ENCODE assay signal across 11 mouse cellular contexts in genomic region chr7:19054777-19055076, GRCm38 (mm10). TPM values are rescaled to one million over a fixed set of nuclear protein-coding genes. Genes with fewer than 3 reads are reported as not detected.
DNase-seq lines count a peak whose midpoint lies in the region; ATAC-seq and TF ChIP-seq lines count a peak whose summit lies in the region.
"Had no signal": no experiment of that assay in that cellular context is flagged by ENCODE, and none has a peak within 500 bp of the region (broad histone marks: within the 10 kb centered on the region; RNA-seq: fewer than 3 reads in every experiment).

No protein-coding gene starts in this region.

- H3K4me1 ChIP-seq in kidney, embryonic 15.5 days: peaks cover 9% of the 10 kb centered on the region
- no peaks in the 10 kb centered on the region for H3K4me1 ChIP-seq in kidney, adult 2 months (ENCODE audit: control insufficient read depth, insufficient read depth, low read length)
- peaks cover 13% of the 10 kb centered on the region for H3K4me1 ChIP-seq in forebrain, embryonic 12.5 days
- peaks cover 9% of the 10 kb centered on the region; the same call in 1 of the 2 replicates for H3K4me1 ChIP-seq in intestine, embryonic 16.5 days (ENCODE audit: control insufficient read depth, insufficient read depth, low read length)
- H3K4me1 ChIP-seq in neural tube, embryonic 14.5 days (ENCODE audit: control insufficient read depth, insufficient read depth, low read length): no peaks in the 10 kb centered on the region

- ATAC-seq in kidney, embryonic 15.5 days (replicated peaks; ENCODE audit: low FRiP score): no peak; the same call in 1 of the 2 replicates
- peak; percentile 25 for ATAC-seq in forebrain, embryonic 12.5 days (ENCODE audit: low FRiP score)
- ATAC-seq in intestine, embryonic 16.5 days: peak; percentile 23; the same call in 1 of the 2 replicates
- peak; percentile 36 for ATAC-seq in neural tube, embryonic 14.5 days (ENCODE audit: low read depth)
- ATAC-seq in megakaryocyte progenitor cell, adult 5-6 weeks (replicated peaks; ENCODE audit: poor library complexity): no peak

- peak overlapping the region; percentile 48 for H3K4me2 ChIP-seq in kidney, embryonic 15.5 days
- H3K4me2 ChIP-seq in forebrain, embryonic 12.5 days: peak overlapping the region; percentile 53
- H3K4me2 ChIP-seq in intestine, embryonic 16.5 days (ENCODE audit: low read depth, low read length): peak overlapping the region; percentile 24; the same call in 1 of the 2 replicates
- H3K4me2 ChIP-seq in neural tube, embryonic 14.5 days (ENCODE audit: low read depth, low read length): peak overlapping the region; percentile 38

- no peak for TF ChIP-seq CTCF in kidney, adult 2 months (conservative IDR thresholded peaks at IDR 0.05; ENCODE audit: insufficient read depth, insufficient read length, low read depth, low read length)

- no peaks in the 10 kb centered on the region for H3K9me3 ChIP-seq in kidney, embryonic 15.5 days (replicated peaks)
- no peaks in the 10 kb centered on the region for H3K9me3 ChIP-seq in forebrain, embryonic 12.5 days
- H3K9me3 ChIP-seq in intestine, embryonic 16.5 days (ENCODE audit: control insufficient read depth, low read length): no peaks in the 10 kb centered on the region
- H3K9me3 ChIP-seq in neural tube, embryonic 14.5 days (ENCODE audit: control insufficient read depth, low read length): no peaks in the 10 kb centered on the region

- DNase-seq in kidney, adult 2 months: no peak
- DNase-seq in thymus, adult 18-20 months: no peak
- DNase-seq in layer of hippocampus, postnatal 10 days (ENCODE audit: low spot score in 2 of 2): no peak

- H3K27me3 ChIP-seq in kidney, embryonic 15.5 days: no peaks in the 10 kb centered on the region
- H3K27me3 ChIP-seq in kidney, adult 2 months (replicated peaks; ENCODE audit: control insufficient read depth, insufficient read depth, low read length): no peaks in the 10 kb centered on the region
- no peaks in the 10 kb centered on the region for H3K27me3 ChIP-seq in forebrain, embryonic 12.5 days
- no peaks in the 10 kb centered on the region for H3K27me3 ChIP-seq in intestine, embryonic 16.5 days (replicated peaks; ENCODE audit: control insufficient read depth, insufficient read depth, low read length)
- no peaks in the 10 kb centered on the region for H3K27me3 ChIP-seq in neural tube, embryonic 14.5 days (ENCODE audit: control insufficient read depth, insufficient read depth, low read length)

- H3K27ac ChIP-seq in kidney, embryonic 15.5 days: no peak overlapping the region
- H3K27ac ChIP-seq in kidney, adult 2 months (ENCODE audit: insufficient read depth, low read depth, low read length): no peak overlapping the region
- H3K27ac ChIP-seq in forebrain, embryonic 12.5 days: no peak overlapping the region
- H3K27ac ChIP-seq in intestine, embryonic 16.5 days (ENCODE audit: low read length): no peak overlapping the region
- H3K27ac ChIP-seq in neural tube, embryonic 14.5 days (ENCODE audit: low read depth, low read length): no peak overlapping the region
- H3K27ac ChIP-seq: macrophage had no signal

- WGBS in kidney, embryonic 15.5 days: 63% methylated on average over 9 of the region's 9 CpGs
- 73% methylated on average over 9 of the region's 9 CpGs for WGBS in kidney, adult 2 months
- WGBS in forebrain, embryonic 12.5 days: 60% methylated on average over 9 of the region's 9 CpGs
- 73% methylated on average over 9 of the region's 9 CpGs for WGBS in intestine, embryonic 16.5 days
- WGBS in neural tube, embryonic 14.5 days: 64% methylated on average over 9 of the region's 9 CpGs

- no peak for TF ChIP-seq POLR2A in kidney, adult 2 months (IDR thresholded peaks at IDR 0.05; ENCODE audit: low read depth, low read length)

- H3K9ac ChIP-seq in kidney, embryonic 15.5 days: no peak overlapping the region
- peak overlapping the region; percentile 25; the same call in 1 of the 2 replicates for H3K9ac ChIP-seq in forebrain, embryonic 12.5 days
- 0 out of 2 replicates have a peak overlapping the region, but pooled peaks have one; percentile 22 for H3K9ac ChIP-seq in intestine, embryonic 16.5 days (ENCODE audit: low read depth, low read length)
- peak overlapping the region; percentile 8; the same call in 1 of the 2 replicates for H3K9ac ChIP-seq in neural tube, embryonic 14.5 days (replicated peaks; ENCODE audit: low read depth, low read length)

- no peak overlapping the region for H3K4me3 ChIP-seq in kidney, embryonic 15.5 days (replicated peaks)
- no peak overlapping the region for H3K4me3 ChIP-seq in kidney, adult 2 months (ENCODE audit: insufficient read depth, low read depth, low read length)
- peak overlapping the region; percentile 21; the same call in 1 of the 2 replicates for H3K4me3 ChIP-seq in forebrain, embryonic 12.5 days (replicated peaks)
- no peak overlapping the region for H3K4me3 ChIP-seq in intestine, embryonic 16.5 days (ENCODE audit: low read length)
- H3K4me3 ChIP-seq in neural tube, embryonic 14.5 days (ENCODE audit: low read depth, low read length): peak overlapping the region; percentile 5; the same call in 1 of the 2 replicates
- H3K4me3 ChIP-seq: left cerebral cortex, adult 2 months had no signal

- H3K36me3 ChIP-seq in kidney, embryonic 15.5 days: peaks cover 48% of the 10 kb centered on the region
- peaks cover 2% of the 10 kb centered on the region; the same call in 1 of the 2 replicates for H3K36me3 ChIP-seq in kidney, adult 2 months (ENCODE audit: control insufficient read depth, insufficient read depth, low read length)
- H3K36me3 ChIP-seq in forebrain, embryonic 12.5 days (replicated peaks): peaks cover 36% of the 10 kb centered on the region
- H3K36me3 ChIP-seq in intestine, embryonic 16.5 days (ENCODE audit: control insufficient read depth, insufficient read depth, low read length): peaks cover 9% of the 10 kb centered on the region
- H3K36me3 ChIP-seq in neural tube, embryonic 14.5 days (ENCODE audit: control insufficient read depth, insufficient read depth, low read length): peaks cover 11% of the 10 kb centered on the region

RNA-seq across cellular contexts. Expression of gene Rsph6a, which starts 0.2 kb away (rescaled TPM):
- polyA plus RNA-seq in kidney, embryonic 15.5 days (2015; fragmentation: Nextera tagmentation; extraction: Ambion mirVana): not detected in 2 replicates
- polyA plus RNA-seq in kidney, adult 2 months (2012; rRNA removed): 0.05 TPM in 2 replicates
- not detected in 2 replicates for polyA plus RNA-seq in forebrain, embryonic 12.5 days (2016; fragmentation: Nextera tagmentation; extraction: Ambion mirVana)
- polyA plus RNA-seq in intestine, embryonic 16.5 days (2015; fragmentation: Nextera tagmentation; extraction: Ambion mirVana): 0.05 TPM in 1 of 2 replicates, not detected in the other
- polyA plus RNA-seq in neural tube, embryonic 14.5 days (2014; fragmentation: Nextera tagmentation; extraction: Ambion mirVana): not detected in 2 replicates
- total RNA-seq in megakaryocyte progenitor cell, adult 5-6 weeks (2015): not detected in 2 replicates
- 0.61 TPM in 1 of 2 replicates, not detected in the other for total RNA-seq in megakaryocyte progenitor cell, adult 5-6 weeks (2017)
- total RNA-seq in layer of hippocampus, postnatal 10 days (2021): under 1 TPM; 0.21 to 0.58 TPM
- total RNA-seq: hematopoietic stem cell, adult 5-6 weeks had no signal
- polyA plus RNA-seq: macrophage had no signal

RNA-seq across cellular contexts. Expression of gene Dmwd, which starts 21.3 kb away (rescaled TPM):
- polyA plus RNA-seq in kidney, embryonic 15.5 days (2015; fragmentation: Nextera tagmentation; extraction: Ambion mirVana): 15.4 and 18.7 TPM in 2 replicates
- polyA plus RNA-seq in kidney, adult 2 months (2012; rRNA removed): 59.8 and 76.3 TPM in 2 replicates
- 18.2 and 19.0 TPM in 2 replicates for polyA plus RNA-seq in forebrain, embryonic 12.5 days (2016; fragmentation: Nextera tagmentation; extraction: Ambion mirVana)
- 6.4 and 6.7 TPM in 2 replicates for polyA plus RNA-seq in intestine, embryonic 16.5 days (2015; fragmentation: Nextera tagmentation; extraction: Ambion mirVana)
- 30.2 and 35.2 TPM in 2 replicates for polyA plus RNA-seq in neural tube, embryonic 14.5 days (2014; fragmentation: Nextera tagmentation; extraction: Ambion mirVana)
- total RNA-seq in megakaryocyte progenitor cell, adult 5-6 weeks (2015): 4.4 and 5.5 TPM in 2 replicates
- total RNA-seq in megakaryocyte progenitor cell, adult 5-6 weeks (2017): 1.5 and 2.3 TPM in 2 replicates
- 100 to 1,000 TPM; 141 to 148 TPM for total RNA-seq in layer of hippocampus, postnatal 10 days (2021)

RNA-seq across cellular contexts. Expression of gene Dmpk, which starts 28.9 kb away (rescaled TPM):
- 18.1 and 24.7 TPM in 2 replicates for polyA plus RNA-seq in kidney, embryonic 15.5 days (2015; fragmentation: Nextera tagmentation; extraction: Ambion mirVana)
- 52.7 and 53.0 TPM in 2 replicates for polyA plus RNA-seq in kidney, adult 2 months (2012; rRNA removed)
- polyA plus RNA-seq in forebrain, embryonic 12.5 days (2016; fragmentation: Nextera tagmentation; extraction: Ambion mirVana): 10.6 and 12.3 TPM in 2 replicates
- polyA plus RNA-seq in intestine, embryonic 16.5 days (2015; fragmentation: Nextera tagmentation; extraction: Ambion mirVana): 54.6 and 59.3 TPM in 2 replicates
- polyA plus RNA-seq in neural tube, embryonic 14.5 days (2014; fragmentation: Nextera tagmentation; extraction: Ambion mirVana): 7.1 and 9.4 TPM in 2 replicates
- total RNA-seq in megakaryocyte progenitor cell, adult 5-6 weeks (2015): 0.78 and 1.9 TPM in 2 replicates
- 0.84 TPM in 1 of 2 replicates, not detected in the other for total RNA-seq in megakaryocyte progenitor cell, adult 5-6 weeks (2017)
- 10 to 100 TPM; 33.3 to 37.2 TPM for total RNA-seq in layer of hippocampus, postnatal 10 days (2021)

RNA-seq across cellular contexts. Expression of gene Sympk, which starts 30.6 kb away (rescaled TPM):
- 34.3 and 38.4 TPM in 2 replicates for polyA plus RNA-seq in kidney, embryonic 15.5 days (2015; fragmentation: Nextera tagmentation; extraction: Ambion mirVana)
- polyA plus RNA-seq in kidney, adult 2 months (2012; rRNA removed): 59.8 and 68.9 TPM in 2 replicates
- 50.6 and 53.2 TPM in 2 replicates for polyA plus RNA-seq in forebrain, embryonic 12.5 days (2016; fragmentation: Nextera tagmentation; extraction: Ambion mirVana)
- polyA plus RNA-seq in intestine, embryonic 16.5 days (2015; fragmentation: Nextera tagmentation; extraction: Ambion mirVana): 23.5 and 24.1 TPM in 2 replicates
- 16.8 and 16.9 TPM in 2 replicates for polyA plus RNA-seq in neural tube, embryonic 14.5 days (2014; fragmentation: Nextera tagmentation; extraction: Ambion mirVana)
- total RNA-seq in megakaryocyte progenitor cell, adult 5-6 weeks (2015): 58.1 and 74.7 TPM in 2 replicates
- total RNA-seq in megakaryocyte progenitor cell, adult 5-6 weeks (2017): 44.9 and 48.6 TPM in 2 replicates
- total RNA-seq in layer of hippocampus, postnatal 10 days (2021): 10 to 100 TPM; 88.4 to 90.2 TPM

RNA-seq across cellular contexts. Expression of gene Foxa3, which starts 31.4 kb away (rescaled TPM):
- 1.2 and 1.3 TPM in 2 replicates for polyA plus RNA-seq in kidney, embryonic 15.5 days (2015; fragmentation: Nextera tagmentation; extraction: Ambion mirVana)
- 0.13 and 0.16 TPM in 2 replicates for polyA plus RNA-seq in kidney, adult 2 months (2012; rRNA removed)
- polyA plus RNA-seq in forebrain, embryonic 12.5 days (2016; fragmentation: Nextera tagmentation; extraction: Ambion mirVana): 0.09 TPM in 1 of 2 replicates, not detected in the other
- 28.5 and 30.8 TPM in 2 replicates for polyA plus RNA-seq in intestine, embryonic 16.5 days (2015; fragmentation: Nextera tagmentation; extraction: Ambion mirVana)
- not detected in 2 replicates for polyA plus RNA-seq in neural tube, embryonic 14.5 days (2014; fragmentation: Nextera tagmentation; extraction: Ambion mirVana)
- not detected in 2 replicates for total RNA-seq in megakaryocyte progenitor cell, adult 5-6 weeks (2015)
- total RNA-seq in megakaryocyte progenitor cell, adult 5-6 weeks (2017): not detected in 2 replicates
- not detected for total RNA-seq in layer of hippocampus, postnatal 10 days (2021)
- total RNA-seq: left cerebral cortex, adult 2 months had no signal
- polyA plus RNA-seq: macrophage had no signal

Comparison
In these comparisons a context has a peak if more than half of its experiments do, and no peak if none do; other contexts are left out.
1. ATAC-seq: peak in forebrain, embryonic 12.5 days (single experiment), intestine, embryonic 16.5 days (single experiment) and neural tube, embryonic 14.5 days (single experiment); none in kidney, embryonic 15.5 days (single experiment) and megakaryocyte progenitor cell, adult 5-6 weeks (single experiment).
2. H3K4me3 ChIP-seq: peak in forebrain, embryonic 12.5 days (single experiment) and neural tube, embryonic 14.5 days (single experiment); none in kidney, embryonic 15.5 days (single experiment), kidney, adult 2 months (single experiment) and intestine, embryonic 16.5 days (single experiment).
3. Peak in every context shown above with its lines, with median percentiles within 50 percentile points of each other: H3K4me2 ChIP-seq.